Mouse (Mus musculus) megakaryocyte, embryonic 14.5 days (primary cell): ENCODE measurements around the gene E2f8.

Source experiments
- FLI1 ChIP-seq: IDR thresholded peaks from 2 replicates; pipeline ENCODE4 v1.6.1; 2012; ENCODE audit warnings: low read length, inconsistent platforms, mixed read lengths
- GATA1 ChIP-seq: IDR thresholded peaks from 3 replicates; pipeline ENCODE4 v1.6.1; 2012; ENCODE audit warnings: mixed read lengths, low read length, inconsistent platforms, borderline replicate concordance

GRCm38 (mm10) chr7:48900408-48901167, 19.2 kb upstream of the E2f8 start:
- TF ChIP-seq GATA1 (no peak), FLI1 (no peak)
